Mouse (Mus musculus) E14TG2a.4 (cell line): ENCODE measurements around the gene Ggta1.

Experiments used
- CTCF ChIP-seq: conservative IDR thresholded peaks from 2 replicates; pipeline ENCODE4 v1.5.1; 2014; ENCODE audit warnings: low read length
- POU5F1 ChIP-seq: IDR thresholded peaks from 2 replicates; pipeline ENCODE4 v1.6.1; 2014; ENCODE audit warnings: low read length, borderline replicate concordance

GRCm38 (mm10) chr2:35433428-35433827 is 29.6 kb downstream of the Ggta1 start:
- TF ChIP-seq CTCF (no peak), POU5F1 (no peak)
